Mouse (Mus musculus): Measurements from ENCODE around the gene A430078G23Rik.
"Not testable (repeated sequence)": the region's sequence is repeated elsewhere in the genome, so short reads cannot be mapped to it uniquely, and the experiment has no call there.

Gene A430078G23Rik

GRCm38 (mm10) chr8:3353189-3353810 lies at the start of gene A430078G23Rik:
Gene A430078G23Rik (plus strand): TSS chr8:3353415.
- DNase-seq (ENCODE audit: low spot score in 2 of 2): peak; percentile 75 to 79

GRCm38 (mm10) chr8:3308205-3308800 lies 44.9 kb upstream of the A430078G23Rik start:
- not testable (repeated sequence) for DNase-seq (ENCODE audit: low spot score in 2 of 2)

GRCm38 (mm10) chr8:3309636-3310035 lies 43.6 kb upstream of the A430078G23Rik start:
- no peak for DNase-seq (ENCODE audit: low spot score in 2 of 2)

DNA sequence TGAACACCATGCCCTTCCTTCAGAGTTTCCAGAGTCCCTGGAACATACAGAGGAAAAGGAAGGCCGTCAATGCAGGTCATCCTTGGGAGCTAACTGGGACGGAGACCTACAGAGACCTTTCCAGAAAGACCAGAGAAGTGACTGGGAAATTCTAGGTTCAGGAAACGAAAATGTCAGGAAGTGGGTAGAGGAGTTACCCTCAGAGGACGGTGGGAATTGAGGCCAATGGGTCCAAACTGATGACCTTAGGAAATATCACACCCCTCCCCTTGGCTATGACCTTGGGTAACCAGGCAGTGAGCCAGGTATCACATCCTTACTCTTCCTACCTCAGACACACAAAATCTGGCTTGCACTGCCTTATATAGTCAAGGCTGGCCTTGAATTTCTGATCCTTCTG lies 41.7 kb upstream of the A430078G23Rik start:
- no peak for DNase-seq (ENCODE audit: low spot score in 2 of 2)

DNA sequence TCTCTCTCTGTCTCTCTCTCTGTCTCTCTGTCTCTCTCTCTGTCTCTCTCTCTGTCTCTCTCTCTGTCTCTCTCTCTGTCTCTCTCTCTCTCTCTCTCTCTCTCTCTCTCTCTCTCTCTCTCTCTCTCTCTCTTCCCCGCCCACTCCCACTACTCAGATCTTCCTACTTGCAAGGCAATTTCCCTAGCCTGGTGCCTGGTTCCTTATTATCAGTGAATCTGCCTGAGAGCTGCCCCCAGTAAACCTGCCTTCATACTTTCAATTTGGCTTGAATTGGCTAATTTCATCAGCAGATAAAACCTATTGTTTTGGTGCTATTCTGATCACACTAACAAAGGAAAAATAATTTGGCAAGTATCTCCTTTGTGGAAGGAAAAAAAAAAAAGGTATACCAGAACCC lies 39.8 kb upstream of the A430078G23Rik start:
- not testable (repeated sequence) for DNase-seq (ENCODE audit: low spot score in 2 of 2)

DNA sequence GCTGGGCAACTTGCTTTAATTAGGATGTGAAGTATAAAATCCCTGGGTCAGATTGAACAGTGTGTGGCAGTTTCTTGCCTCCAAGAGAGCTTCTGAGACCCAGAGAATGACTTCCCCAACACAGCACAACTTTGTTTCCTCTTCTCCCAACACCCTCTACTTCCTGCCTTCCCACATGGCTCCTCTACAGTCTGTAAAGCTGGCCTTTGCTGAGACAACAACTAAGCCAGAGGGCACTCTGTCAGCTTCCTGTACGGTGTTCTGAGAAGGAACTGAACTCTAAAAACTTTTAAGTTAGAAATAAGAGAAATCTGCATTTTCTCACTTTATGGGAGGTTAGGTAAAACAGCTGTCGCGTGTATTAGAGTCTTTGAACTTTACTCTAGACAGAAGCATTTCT lies 39.4 kb upstream of the A430078G23Rik start:
- DNase-seq (ENCODE audit: low spot score in 2 of 2): no peak

- DNase-seq (ENCODE audit: low spot score in 2 of 2): no peak
Observed at GRCm38 (mm10) chr8:3314345-3314744, 38.9 kb upstream of the A430078G23Rik start.

DNA sequence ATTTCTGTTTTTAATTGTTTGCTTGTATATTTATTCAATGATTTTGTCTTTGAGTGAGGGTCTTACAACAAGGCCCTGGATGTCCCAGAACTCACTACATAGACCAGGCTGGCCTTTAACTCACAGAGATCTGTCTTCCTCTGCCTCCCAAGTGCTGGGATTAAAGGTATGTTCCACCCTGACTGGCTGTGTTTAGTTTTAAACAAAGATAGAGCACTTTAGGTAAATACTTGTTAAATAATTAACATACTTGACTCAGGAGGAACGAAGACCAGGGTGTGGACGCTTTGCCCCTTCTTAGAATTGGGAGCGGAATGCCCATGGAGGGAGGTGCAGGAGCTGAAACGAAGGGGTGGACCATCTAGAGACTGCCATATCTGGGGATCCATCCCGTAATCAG lies 36.6 kb upstream of the A430078G23Rik start:
- DNase-seq (ENCODE audit: low spot score in 2 of 2): no peak

- DNase-seq (ENCODE audit: low spot score in 2 of 2): not testable (repeated sequence)
Observed at GRCm38 (mm10) chr8:3319267-3319666, 33.9 kb upstream of the A430078G23Rik start.

- DNase-seq (ENCODE audit: low spot score in 2 of 2): no peak
Observed at GRCm38 (mm10) chr8:3324253-3324652, 29.0 kb upstream of the A430078G23Rik start.

DNA sequence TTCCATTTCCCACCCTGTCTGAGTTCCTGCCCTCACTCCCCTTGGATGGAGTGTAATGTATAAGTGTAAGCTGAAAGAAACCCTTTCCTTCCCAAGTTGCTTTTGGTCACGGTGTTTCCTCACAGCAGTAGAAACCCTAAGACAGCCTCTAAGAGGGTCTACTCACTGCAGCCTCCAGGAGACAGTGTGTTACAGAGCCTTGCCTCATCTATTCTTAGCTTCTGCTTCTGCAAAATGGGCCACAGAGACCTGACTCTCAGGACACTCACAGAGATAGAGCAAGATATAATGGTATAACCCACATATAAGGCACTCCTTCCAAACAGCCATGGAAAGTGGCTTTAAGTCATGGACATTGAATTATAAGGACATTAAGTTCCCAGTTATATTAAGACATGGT lies 26.2 kb upstream of the A430078G23Rik start:
- no peak for DNase-seq (ENCODE audit: low spot score in 2 of 2)

- DNase-seq (ENCODE audit: low spot score in 2 of 2): peak; percentile 55
Observed at GRCm38 (mm10) chr8:3327538-3328245, 25.5 kb upstream of the A430078G23Rik start.

DNA sequence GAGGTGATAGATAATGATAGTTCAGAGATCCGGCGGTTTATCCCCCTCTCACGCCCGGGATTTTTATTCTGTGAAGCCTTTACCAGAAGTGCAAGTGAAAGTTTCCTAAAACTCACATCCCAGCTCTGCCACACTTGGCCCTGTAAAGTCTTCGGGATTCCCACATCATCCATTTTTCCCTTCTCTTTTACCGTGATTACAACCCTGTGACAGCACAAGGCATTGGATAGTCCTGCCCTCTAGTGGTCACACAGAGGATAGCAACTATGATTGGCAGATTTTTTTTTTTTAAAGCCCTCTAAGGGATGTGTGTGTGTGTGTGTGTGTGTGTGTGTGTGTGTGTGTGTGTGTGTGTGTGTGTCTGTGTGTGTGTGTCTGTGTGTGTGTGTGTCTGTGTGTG lies 22.6 kb upstream of the A430078G23Rik start:
- peak in 1 of 2 experiments; percentile 53 for DNase-seq (ENCODE audit: low spot score in 2 of 2)

DNA sequence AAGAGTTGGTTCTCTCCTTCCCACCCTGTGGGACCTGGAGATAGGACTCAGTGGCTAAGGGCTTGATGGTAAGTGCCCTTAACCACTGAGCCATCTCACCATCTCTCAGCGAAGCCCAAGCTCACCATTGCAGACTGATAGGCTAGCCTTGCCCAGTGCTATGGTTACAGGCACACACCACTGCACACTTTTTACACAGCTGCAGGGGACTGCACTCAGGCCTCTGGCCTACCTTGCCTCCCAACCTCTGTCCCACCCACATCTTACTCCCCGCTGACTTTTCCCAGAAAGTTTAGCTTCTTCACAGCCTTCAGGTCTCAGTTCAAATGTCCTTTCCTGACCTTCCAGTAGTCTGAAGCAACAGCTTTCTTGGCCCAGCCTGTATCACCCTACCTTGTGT lies 21.5 kb upstream of the A430078G23Rik start:
- DNase-seq (ENCODE audit: low spot score in 2 of 2): no peak

DNA sequence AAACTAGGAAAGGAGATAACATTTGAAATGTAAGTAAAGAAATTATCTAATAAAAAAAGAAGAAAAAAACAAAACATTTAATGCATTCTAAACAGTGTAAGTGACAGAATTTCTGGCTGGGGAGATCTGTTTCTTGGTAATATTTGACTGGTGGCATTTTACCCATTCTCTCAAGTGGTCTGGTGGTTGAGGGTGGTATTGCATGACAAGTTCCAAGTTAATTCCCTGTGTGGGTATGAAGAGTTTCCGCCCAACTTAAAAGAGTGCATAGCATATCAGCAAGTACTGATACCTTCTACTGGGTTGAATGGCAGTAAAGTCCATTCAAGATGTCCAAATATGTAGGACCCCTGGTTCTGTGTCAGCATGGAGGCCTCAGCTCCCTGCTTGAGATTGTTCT lies 17.3 kb upstream of the A430078G23Rik start:
- DNase-seq (ENCODE audit: low spot score in 2 of 2): no peak

DNA sequence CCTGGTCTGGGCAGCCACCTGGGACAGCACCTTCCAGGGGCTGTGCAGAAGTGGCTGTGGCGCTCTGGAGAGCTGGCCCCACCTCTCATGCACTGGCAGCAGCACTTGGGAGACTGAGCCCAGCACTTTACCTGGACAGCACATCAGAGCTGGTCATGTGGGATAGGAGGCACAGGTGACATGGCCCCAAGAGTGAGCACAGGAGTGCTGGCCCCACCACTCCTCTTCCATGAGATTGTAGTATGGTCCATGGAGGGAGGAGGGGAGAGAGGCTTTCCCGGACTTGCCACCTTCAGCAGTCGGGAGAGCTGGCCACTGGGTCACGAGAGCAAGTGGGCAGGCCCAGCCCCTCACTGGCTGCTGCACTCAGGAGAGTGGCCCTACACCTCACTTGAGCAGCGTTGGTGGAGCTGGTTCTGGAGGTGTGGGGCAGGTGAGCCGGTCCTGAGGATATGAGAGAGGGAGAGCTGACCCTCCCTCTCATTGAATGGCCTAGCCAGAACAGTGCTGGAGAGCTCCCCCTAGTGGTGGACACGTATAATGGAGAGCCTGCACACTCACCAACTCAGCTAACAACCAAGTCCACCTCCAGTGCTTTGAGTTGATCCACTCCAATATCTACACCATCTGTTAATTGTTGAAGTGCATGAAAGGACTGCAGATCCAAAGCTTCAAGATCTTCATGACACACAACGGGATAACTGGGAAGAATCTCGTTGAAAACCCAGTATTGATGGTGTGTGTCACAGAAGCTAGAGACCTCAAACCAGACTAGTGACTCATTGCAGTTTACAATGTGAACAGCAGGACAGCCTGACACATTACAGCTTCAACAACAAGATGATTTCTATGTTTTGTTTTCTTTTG lies 16.3 kb upstream of the A430078G23Rik start:
- peak in 1 of 2 experiments; percentile 81 for DNase-seq (ENCODE audit: low spot score in 2 of 2)

- DNase-seq (ENCODE audit: low spot score in 2 of 2): not testable (repeated sequence)
Observed at GRCm38 (mm10) chr8:3337525-3337824, 15.7 kb upstream of the A430078G23Rik start.

- no peak for DNase-seq (ENCODE audit: low spot score in 2 of 2)
Observed at GRCm38 (mm10) chr8:3337971-3338370, 15.2 kb upstream of the A430078G23Rik start.

DNA sequence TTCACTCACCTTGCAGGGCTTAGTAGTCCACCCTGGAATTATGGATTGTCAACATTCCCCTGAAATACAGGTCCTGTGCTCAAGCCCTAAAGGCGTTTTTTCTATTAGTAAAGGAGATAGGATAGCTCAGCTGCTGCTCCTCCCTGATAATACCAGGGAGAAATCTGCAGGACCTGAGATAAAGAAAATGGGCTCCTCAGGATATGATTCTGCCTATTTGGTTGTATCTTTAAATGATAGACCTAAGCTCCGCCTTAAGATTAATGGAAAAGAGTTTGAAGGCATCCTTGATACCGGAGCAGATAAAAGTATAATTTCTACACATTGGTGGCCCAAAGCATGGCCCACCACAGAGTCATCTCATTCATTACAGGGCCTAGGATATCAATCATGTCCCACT lies 12.5 kb upstream of the A430078G23Rik start:
- DNase-seq (ENCODE audit: low spot score in 2 of 2): not testable (repeated sequence)

- DNase-seq (ENCODE audit: low spot score in 2 of 2): no peak
Observed at GRCm38 (mm10) chr8:3345337-3345736, 7.9 kb upstream of the A430078G23Rik start.

- DNase-seq (ENCODE audit: low spot score in 2 of 2): no peak
Observed at GRCm38 (mm10) chr8:3346691-3347413, 6.4 kb upstream of the A430078G23Rik start.

Data from thymus, postnatal 10 days (tissue).